Mouse (Mus musculus): Measurements from ENCODE around the gene Iars2. TPM values are rescaled to one million over a fixed set of nuclear protein-coding genes. Genes with fewer than 3 reads are reported as not detected.

Iars2 gene
- polyA plus RNA-seq (2016; fragmentation: Nextera tagmentation; extraction: Ambion mirVana) = 31.7 and 43.8 TPM in 2 replicates

DNA sequence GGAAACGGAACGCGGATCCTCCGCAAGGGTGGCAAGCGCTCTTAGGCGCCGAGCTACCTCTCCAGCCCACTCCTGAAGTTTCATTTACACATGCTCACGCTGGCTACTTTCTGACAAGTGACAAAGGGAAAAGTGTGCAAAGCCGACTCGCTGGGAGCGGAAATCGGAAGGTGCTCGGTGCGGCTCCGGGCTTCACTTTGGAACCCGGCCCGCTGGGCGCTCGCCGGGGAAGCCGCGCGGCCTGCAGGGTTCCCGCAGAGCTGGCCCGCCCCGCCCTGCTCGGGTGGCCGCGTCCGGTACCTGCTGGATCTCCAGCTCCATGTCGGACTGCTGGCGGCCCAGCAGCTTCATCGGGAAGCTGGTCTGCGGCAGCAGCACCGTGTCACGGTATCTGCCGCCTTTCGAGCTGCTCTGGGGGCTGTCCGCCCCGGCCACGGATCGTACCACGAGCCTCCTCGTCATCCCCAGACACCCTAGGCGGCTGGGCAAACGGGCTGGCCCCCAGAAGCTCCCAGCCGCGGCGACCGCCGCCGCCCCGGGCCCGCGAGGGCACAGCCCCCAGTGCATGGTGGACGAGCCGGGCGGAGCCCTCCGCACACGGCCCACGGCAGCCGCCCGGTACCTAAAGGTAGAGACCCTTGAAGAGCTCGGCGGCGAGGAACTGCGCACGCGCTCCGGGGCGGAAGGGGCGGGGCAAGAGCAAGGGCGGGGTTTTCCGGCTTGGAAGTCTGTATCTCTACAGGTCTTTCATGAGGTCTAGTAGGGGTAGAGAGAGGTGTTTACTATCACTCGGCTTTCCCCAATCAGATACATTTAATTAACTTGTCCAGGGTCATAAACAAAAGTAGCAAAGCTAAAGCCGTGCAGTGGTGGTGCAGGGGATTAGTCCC is at the start of gene Iars2:
Gene Iars2 (minus strand): TSS at position 676 of the 890 bp plus-strand sequence.
- Histone ChIP-seq H3K9me3 (no peaks in the 10 kb centered on the region), H3K4me3 (peak within 1 kb of the TSS; percentile 86), H3K4me1 (peaks cover 20% of the 10 kb centered on the region), H3K36me3 (peaks cover 32% of the 10 kb centered on the region), H3K27me3 (ENCODE audit: insufficient read depth, poor library complexity, severe bottlenecking) (no peaks in the 10 kb centered on the region), H3K27ac (peak within 1 kb of the TSS; percentile 96)
- DNase-seq (ENCODE audit: low spot score) = peak; percentile 97
- WGBS = under 1% methylated on average over 76 of the region's 76 CpGs

DNA sequence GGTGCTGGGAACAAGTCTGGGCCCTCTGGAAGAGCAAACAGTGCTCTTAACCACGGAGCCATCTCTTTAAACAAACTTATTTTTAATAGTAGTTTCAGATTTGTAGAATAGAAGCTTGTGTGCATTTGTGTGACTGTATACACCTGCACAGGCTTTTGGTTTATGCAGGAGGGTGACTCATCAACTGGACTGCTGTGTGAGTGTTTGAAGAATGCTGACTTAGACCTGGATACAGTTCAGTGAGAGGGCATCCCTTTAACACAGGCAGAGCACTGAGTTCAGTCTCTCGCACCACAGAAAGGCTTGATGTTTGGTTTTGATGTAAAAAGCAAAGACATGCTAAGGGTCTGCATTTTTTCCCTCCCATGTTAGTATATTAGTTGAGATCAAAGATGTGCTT is 48.2 kb upstream of the Iars2 start:
- H3K27ac ChIP-seq = no peak overlapping the region
- no peaks in the 10 kb centered on the region for H3K27me3 ChIP-seq (ENCODE audit: insufficient read depth, poor library complexity, severe bottlenecking)
- no peaks in the 10 kb centered on the region for H3K4me1 ChIP-seq
- no peaks in the 10 kb centered on the region for H3K9me3 ChIP-seq
- H3K4me3 ChIP-seq = no peak overlapping the region
- no peak for DNase-seq (ENCODE audit: low spot score)
- H3K36me3 ChIP-seq = peaks cover 94% of the 10 kb centered on the region
- 96% methylated on average over 2 of the region's 2 CpGs for WGBS

DNA sequence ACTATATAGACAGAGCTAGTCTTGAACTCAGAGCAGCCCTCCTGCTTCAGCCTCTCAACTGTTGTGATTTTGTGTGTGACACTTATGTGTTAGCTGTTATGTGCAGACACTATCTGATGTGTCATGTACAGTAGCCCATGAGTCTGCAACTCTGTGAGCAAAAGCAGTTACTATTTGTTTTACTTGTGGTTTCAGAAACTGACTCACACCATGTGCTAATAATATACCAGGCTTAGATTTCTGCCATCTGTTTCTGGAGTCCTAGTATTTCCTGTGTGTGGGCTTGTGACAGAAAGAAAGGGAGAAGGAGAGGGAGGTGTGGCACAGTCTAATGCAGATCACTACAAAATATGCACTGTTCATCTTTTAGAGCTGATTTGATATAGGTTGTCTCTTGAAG is 47.2 kb upstream of the Iars2 start:
- Histone ChIP-seq H3K27me3 (ENCODE audit: insufficient read depth, poor library complexity, severe bottlenecking) (no peaks in the 10 kb centered on the region), H3K4me1 (no peaks in the 10 kb centered on the region), H3K27ac (no peak overlapping the region), H3K4me3 (no peak overlapping the region), H3K36me3 (peaks cover 95% of the 10 kb centered on the region), H3K9me3 (no peaks in the 10 kb centered on the region)
- no peak for DNase-seq (ENCODE audit: low spot score)

DNA sequence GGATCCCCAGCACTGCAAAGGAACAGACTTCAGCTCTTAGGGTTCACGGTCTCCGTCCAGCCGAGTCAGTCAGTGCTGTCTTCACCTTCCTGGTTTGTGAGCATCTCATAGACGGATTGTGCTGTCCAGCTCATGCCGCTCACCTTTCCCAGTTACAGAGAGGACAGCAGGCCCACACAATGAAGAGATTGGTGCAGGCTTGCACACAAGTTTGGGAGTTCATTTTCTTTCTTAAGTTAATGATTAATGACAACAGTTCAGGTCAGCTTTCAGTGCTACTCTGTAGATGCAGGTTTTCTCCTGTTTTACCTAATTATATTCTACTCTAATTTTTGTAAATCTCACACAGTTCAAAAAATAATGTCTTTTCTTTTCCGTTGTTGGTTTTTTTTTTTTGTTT is 40.8 kb upstream of the Iars2 start:
- no peak overlapping the region for H3K27ac ChIP-seq
- H3K36me3 ChIP-seq = peaks cover 68% of the 10 kb centered on the region
- H3K27me3 ChIP-seq (ENCODE audit: insufficient read depth, poor library complexity, severe bottlenecking) = no peaks in the 10 kb centered on the region
- H3K4me3 ChIP-seq = no peak overlapping the region
- 87% methylated on average over 6 of the region's 6 CpGs for WGBS
- H3K9me3 ChIP-seq = no peaks in the 10 kb centered on the region
- DNase-seq (ENCODE audit: low spot score) = no peak
- peaks cover 10% of the 10 kb centered on the region for H3K4me1 ChIP-seq

DNA sequence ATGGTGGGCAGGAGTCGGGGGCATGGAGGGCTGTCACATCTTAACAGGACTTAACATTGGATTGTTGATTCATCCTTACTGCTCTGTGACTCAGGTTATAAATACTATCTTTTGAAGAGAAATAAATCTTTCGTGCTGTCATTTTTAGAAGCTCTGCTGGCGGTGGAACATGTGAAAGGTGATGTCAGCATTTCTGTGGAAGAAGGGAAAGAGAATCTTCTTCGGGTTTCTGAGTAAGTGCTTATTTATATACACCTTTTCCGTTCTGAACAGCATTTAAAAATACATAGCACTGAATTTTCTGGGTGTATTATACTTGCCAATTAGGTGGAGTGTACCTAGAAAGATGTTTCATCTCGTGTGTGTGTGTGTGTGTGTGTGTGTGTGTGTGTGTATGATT is 38.2 kb upstream of the Iars2 start:
- H3K36me3 ChIP-seq = peaks cover 45% of the 10 kb centered on the region
- no peak overlapping the region for H3K27ac ChIP-seq
- no peaks in the 10 kb centered on the region for H3K9me3 ChIP-seq
- DNase-seq (ENCODE audit: low spot score) = peak; percentile 33
- H3K27me3 ChIP-seq (ENCODE audit: insufficient read depth, poor library complexity, severe bottlenecking) = no peaks in the 10 kb centered on the region
- 84% methylated on average over 6 of the region's 6 CpGs for WGBS
- H3K4me1 ChIP-seq = peaks cover 18% of the 10 kb centered on the region
- no peak overlapping the region for H3K4me3 ChIP-seq

DNA sequence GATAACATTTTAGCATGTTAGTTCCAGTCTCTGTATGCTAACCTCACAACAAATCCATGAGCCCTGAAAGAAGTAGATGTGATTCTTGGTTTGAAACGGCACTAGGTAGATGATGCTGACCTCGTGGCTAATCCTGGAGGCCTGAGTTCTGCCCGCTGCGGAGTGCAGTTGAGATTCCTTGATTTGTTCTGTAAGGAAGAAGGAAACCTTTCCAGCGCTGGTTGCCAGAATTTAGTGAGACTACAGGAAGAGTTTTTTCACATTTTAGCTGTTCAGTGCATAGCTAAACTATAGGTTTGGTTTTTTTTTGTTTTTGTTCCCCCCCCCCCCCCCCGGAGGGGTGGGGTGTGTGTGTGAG is 35.0 kb upstream of the Iars2 start:
- peak; percentile 73 for DNase-seq (ENCODE audit: low spot score)
- Histone ChIP-seq H3K27ac (peak overlapping the region; percentile 97), H3K27me3 (ENCODE audit: insufficient read depth, poor library complexity, severe bottlenecking) (no peaks in the 10 kb centered on the region), H3K4me1 (peaks cover 21% of the 10 kb centered on the region), H3K36me3 (peaks cover 20% of the 10 kb centered on the region), H3K9me3 (no peaks in the 10 kb centered on the region), H3K4me3 (peak overlapping the region; percentile 92)
- WGBS = 36% methylated on average over 6 of the region's 6 CpGs

DNA sequence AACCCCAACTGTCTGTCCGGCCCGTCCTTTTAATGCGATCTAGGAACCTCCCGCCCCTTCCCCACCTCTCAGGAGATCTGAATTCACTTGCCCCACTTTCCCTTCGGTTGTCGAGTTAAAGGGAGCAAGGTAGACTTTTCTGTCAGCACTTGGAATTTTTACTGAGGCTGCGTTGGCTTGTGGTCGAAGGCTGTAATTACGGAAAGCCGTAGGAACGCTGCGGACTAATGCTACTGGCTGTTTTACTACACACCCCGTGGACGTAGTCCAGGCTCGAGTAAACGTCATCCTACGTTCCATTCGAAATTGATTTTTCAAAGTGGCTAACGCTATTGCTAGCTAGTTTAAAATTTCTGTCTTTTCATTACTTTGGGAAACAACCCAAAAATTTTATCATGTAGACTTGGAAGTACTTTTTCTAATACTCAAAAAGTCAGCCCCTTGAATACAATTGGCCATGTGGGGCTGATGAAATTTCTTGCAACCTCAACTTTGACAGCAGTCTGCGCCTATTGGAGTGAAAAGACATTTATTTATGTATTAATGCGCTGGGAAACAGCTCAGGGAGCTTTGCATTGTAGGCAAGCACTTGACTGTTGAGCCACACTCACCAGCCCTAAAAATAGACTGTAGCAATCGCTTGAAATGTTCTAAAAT is 34.5 kb upstream of the Iars2 start:
- Histone ChIP-seq H3K4me3 (peak overlapping the region; percentile 92), H3K36me3 (peaks cover 18% of the 10 kb centered on the region), H3K9me3 (no peaks in the 10 kb centered on the region), H3K27me3 (ENCODE audit: insufficient read depth, poor library complexity, severe bottlenecking) (no peaks in the 10 kb centered on the region), H3K4me1 (peaks cover 21% of the 10 kb centered on the region), H3K27ac (peak overlapping the region; percentile 97)
- WGBS = 3% methylated on average over 22 of the region's 22 CpGs
- DNase-seq (ENCODE audit: low spot score) = peak; percentile 87

DNA sequence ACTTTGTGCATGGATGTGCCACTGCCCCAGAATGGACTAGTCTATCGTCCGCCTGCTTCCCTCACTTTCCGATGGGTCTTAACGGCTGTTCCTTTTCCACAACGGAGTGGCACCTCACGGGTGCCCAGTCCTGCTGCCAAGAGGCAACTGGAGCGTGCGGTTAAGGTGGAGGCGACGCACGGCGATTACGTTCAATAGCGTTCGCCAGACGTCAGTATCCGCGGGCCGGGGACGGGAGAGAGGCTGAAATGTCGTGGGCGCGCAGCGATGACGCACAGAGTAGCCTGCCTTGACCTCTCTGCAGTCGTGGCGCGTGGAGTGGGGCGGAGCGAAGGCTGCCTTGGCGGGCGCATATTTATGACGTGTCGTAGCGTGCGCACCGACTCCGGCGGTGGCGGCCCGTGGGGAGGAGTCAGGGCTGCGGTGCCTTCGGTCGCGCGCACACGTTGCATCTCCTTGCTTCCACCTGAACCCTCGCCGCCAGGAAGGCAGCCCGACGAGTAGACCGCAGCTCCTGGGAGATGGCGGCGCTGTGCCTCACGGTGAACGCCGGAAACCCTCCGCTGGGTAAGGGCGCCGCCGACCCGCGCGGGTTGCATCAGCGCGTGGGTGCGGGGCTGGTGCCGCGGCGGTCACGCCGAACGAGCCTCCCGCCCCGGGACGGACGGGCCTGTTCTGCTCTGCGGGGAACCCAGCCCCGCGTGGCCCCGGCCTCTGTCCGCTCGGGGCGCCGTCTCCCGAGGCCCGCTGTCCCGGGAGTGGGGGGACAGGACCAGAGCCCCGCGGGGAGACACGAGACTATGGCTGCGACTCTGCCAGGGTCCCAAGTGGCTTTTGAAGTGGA is 33.7 kb upstream of the Iars2 start, which contains the start of gene Eprs:
Gene Eprs (plus strand): TSS at position 368 of the 844 bp plus-strand sequence.
- Histone ChIP-seq H3K27ac (peak within 1 kb of the TSS; percentile 97), H3K4me3 (peak within 1 kb of the TSS; percentile 92), H3K4me1 (peaks cover 21% of the 10 kb centered on the region), H3K27me3 (ENCODE audit: insufficient read depth, poor library complexity, severe bottlenecking) (no peaks in the 10 kb centered on the region), H3K9me3 (no peaks in the 10 kb centered on the region), H3K36me3 (peaks cover 21% of the 10 kb centered on the region)
- peak; percentile 99 for DNase-seq (ENCODE audit: low spot score)
- under 1% methylated on average over 90 of the region's 92 CpGs for WGBS

DNA sequence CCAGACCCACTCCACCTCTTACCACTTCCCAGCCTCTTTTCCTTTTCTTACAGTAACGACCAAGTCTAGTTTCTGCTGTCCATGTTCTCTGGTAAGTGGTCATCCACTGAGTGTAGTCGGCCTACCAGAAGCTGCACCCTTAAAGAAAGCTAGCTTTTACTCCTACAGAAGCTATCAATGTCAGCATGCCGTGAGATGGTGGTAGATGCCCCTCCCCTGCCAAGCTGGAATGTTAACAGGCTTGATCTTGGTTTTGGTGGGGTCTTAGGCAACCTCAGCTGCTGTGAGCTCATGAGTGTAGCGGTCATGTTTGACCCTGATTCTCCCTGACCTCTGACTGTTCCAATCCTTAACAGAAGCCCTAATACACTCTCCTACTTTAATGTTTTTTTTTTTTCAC is 29.0 kb upstream of the Iars2 start:
- WGBS = 82% methylated on average over 4 of the region's 4 CpGs
- Histone ChIP-seq H3K27me3 (ENCODE audit: insufficient read depth, poor library complexity, severe bottlenecking) (no peaks in the 10 kb centered on the region), H3K27ac (no peak overlapping the region), H3K4me1 (0 out of 2 replicates have a peak, but pooled peaks cover 3% of the 10 kb centered on the region), H3K9me3 (no peaks in the 10 kb centered on the region), H3K36me3 (peaks cover 46% of the 10 kb centered on the region), H3K4me3 (no peak overlapping the region)
- peak; percentile 61 for DNase-seq (ENCODE audit: low spot score)

DNA sequence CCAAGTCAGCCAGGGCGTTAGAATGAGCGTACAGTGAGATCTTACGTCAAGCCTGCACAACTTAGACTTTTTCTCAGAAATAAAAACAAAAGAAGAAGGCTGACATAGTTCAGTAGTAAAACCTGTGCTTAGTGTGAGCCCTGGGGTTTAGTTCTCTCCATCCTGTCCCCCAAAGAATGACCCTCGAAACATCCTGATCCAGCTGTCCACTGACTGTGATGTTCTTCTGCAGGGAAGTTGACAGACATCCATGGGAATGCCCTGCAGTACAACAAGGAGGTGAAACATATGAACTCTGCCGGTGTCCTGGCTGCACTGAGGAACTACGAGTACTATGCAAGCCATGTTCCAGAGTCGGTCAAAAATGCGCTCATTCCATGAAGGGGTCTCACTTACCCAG is 27.1 kb upstream of the Iars2 start:
- no peak overlapping the region for H3K27ac ChIP-seq
- no peak overlapping the region for H3K4me3 ChIP-seq
- no peak for DNase-seq (ENCODE audit: low spot score)
- no peaks in the 10 kb centered on the region for H3K9me3 ChIP-seq
- 93% methylated on average over 8 of the region's 8 CpGs for WGBS
- H3K36me3 ChIP-seq = peaks cover 61% of the 10 kb centered on the region
- H3K4me1 ChIP-seq = no peaks in the 10 kb centered on the region
- H3K27me3 ChIP-seq (ENCODE audit: insufficient read depth, poor library complexity, severe bottlenecking) = no peaks in the 10 kb centered on the region

DNA sequence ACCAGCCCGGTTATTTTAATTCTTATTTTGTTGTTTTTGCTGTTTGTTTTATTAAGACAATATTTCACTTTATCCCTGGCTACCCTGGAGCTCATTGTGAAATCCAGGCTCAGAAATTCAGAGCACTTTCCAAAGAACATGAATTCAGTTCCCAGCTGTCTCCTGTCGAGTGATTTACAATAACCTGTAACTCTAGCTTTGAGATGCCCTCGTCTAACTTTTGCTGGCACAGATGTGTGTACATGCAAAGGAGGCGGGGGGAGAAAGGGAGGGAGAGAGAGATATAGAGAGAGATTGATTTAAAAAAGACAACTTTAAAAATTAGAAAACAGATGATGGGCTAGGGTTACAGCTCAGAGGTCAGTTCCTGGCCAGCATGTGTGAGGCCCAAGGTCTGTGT is 25.5 kb upstream of the Iars2 start:
- H3K4me3 ChIP-seq = no peak overlapping the region
- H3K9me3 ChIP-seq = no peaks in the 10 kb centered on the region
- H3K4me1 ChIP-seq = no peaks in the 10 kb centered on the region
- WGBS = 84% methylated on average over 4 of the region's 4 CpGs
- H3K27ac ChIP-seq = no peak overlapping the region
- DNase-seq (ENCODE audit: low spot score) = no peak
- H3K27me3 ChIP-seq (ENCODE audit: insufficient read depth, poor library complexity, severe bottlenecking) = no peaks in the 10 kb centered on the region
- H3K36me3 ChIP-seq = peaks cover 75% of the 10 kb centered on the region

DNA sequence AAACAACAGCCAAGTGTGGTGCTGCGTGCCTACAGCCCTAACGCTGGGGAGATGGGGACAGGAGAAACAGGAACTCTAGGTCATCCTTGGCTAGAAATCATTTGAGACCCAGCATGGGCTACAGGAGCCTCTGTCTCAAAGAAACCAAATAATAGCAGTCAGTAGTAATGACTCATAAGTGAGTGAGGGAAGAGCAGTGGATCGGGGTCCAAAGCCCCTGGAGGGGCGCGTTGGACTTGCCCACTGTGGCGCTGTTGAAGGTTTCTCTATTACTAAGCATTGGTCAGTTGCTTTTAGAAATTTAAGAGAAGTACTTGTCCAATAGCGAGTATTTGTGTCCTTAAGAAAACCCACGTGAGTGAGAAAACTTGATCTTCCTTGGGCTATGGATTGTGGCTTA is 24.2 kb upstream of the Iars2 start:
- H3K9me3 ChIP-seq = no peaks in the 10 kb centered on the region

More for the DNA sequence above, 24.2 kb upstream of the Iars2 start:
- Histone ChIP-seq H3K27me3 (ENCODE audit: insufficient read depth, poor library complexity, severe bottlenecking) (no peaks in the 10 kb centered on the region), H3K4me3 (no peak overlapping the region), H3K4me1 (no peaks in the 10 kb centered on the region), H3K27ac (no peak overlapping the region), H3K36me3 (peaks cover 82% of the 10 kb centered on the region)
- no peak for DNase-seq (ENCODE audit: low spot score)
- WGBS = 90% methylated on average over 8 of the region's 8 CpGs
